Mouse (Mus musculus) forebrain, embryonic 13.5 days (tissue): ENCODE results near the gene Lgals3bp. TPM values are rescaled to one million over a fixed set of nuclear protein-coding genes. Genes with fewer than 3 reads are reported as not detected.

Experiments
- ATAC-seq: fragments of 200-750 bp; cut with Nextera tagmentation; 2 replicates; pipeline ENCODE4 v1.8.0; 2017
- H3K27ac ChIP-seq: fragments of 300-500 bp; sonication (generic); 2 replicates; pipeline ENCODE4 v1.5.1; 2015; ENCODE audit warnings: inconsistent platforms, mild to moderate bottlenecking, moderate library complexity
- H3K27me3 ChIP-seq: fragments of 300-500 bp; sonication (generic); 2 replicates; pipeline ENCODE4 v1.6.1; 2015; ENCODE audit warnings: mild to moderate bottlenecking, inconsistent platforms
- H3K36me3 ChIP-seq: fragments of 300-500 bp; sonication (generic); 2 replicates; pipeline ENCODE4 v1.6.1; 2015; ENCODE audit warnings: mild to moderate bottlenecking, inconsistent platforms; ENCODE audit not compliant: poor library complexity, severe bottlenecking
- H3K4me1 ChIP-seq: fragments of 300-500 bp; sonication (generic); 2 replicates; pipeline ENCODE4 v1.6.1; 2015; ENCODE audit warnings: inconsistent platforms
- H3K4me2 ChIP-seq: fragments of 300-500 bp; sonication (generic); 2 replicates; pipeline ENCODE4 v1.6.1; 2015; ENCODE audit warnings: inconsistent platforms, mild to moderate bottlenecking, moderate library complexity
- H3K4me3 ChIP-seq: fragments of 300-500 bp; sonication (generic); 2 replicates; pipeline ENCODE4 v1.5.1; 2015; ENCODE audit warnings: mild to moderate bottlenecking, inconsistent platforms
- H3K9ac ChIP-seq: fragments of 300-500 bp; sonication (generic); 2 replicates; pipeline ENCODE4 v1.6.1; 2015; ENCODE audit warnings: mild to moderate bottlenecking, inconsistent platforms
- H3K9me3 ChIP-seq: fragments of 300-500 bp; sonication (generic); replicated peaks from 2 replicates; pipeline ENCODE4 v1.6.1; 2016; ENCODE audit warnings: inconsistent platforms
- WGBS: fragments of 180-500 bp; shearing (Covaris S2); methylation state at CpG from one replicate; pipeline ENCODE4 v1.1.7; 2015; 5-methylcytosine and 5-hydroxymethylcytosine counted together
- polyA plus RNA-seq: library from polyadenylated mRNA; unstranded; fragments of >200 nt; fragmentation: Nextera tagmentation; extraction: Ambion mirVana; gene quantifications from 2 replicates; pipeline ENCODE4 v1.2.1, GENCODE M21; 2015

Gene Lgals3bp
- polyA plus RNA-seq, 1 experiment from 2014 or later: 1.3 TPM

DNA sequence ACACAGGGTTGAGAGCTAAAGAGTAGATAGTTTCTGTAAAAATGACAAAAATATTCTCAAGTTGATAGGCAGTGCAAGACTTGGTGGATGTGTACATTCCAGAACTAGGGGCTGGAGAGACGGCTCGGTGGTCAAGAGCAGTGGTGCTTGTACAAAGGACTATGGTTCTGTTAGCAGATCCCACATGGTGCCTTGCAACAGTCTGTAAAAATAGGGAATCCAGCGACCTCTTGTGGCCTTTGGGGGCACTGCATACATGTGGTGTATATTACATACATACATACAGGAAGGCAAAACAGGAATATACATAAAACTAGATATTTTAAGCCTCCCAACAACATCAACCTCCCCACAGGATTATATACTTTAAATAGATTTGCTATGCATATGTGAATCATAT is 33.6 kb downstream of the Lgals3bp start:
- peaks cover 2% of the 10 kb centered on the region; the same call in 1 of the 2 replicates for H3K4me1 ChIP-seq
- H3K27ac ChIP-seq: no peak overlapping the region
- H3K36me3 ChIP-seq: no peaks in the 10 kb centered on the region
- H3K9ac ChIP-seq: no peak overlapping the region
- H3K4me3 ChIP-seq: no peak overlapping the region
- ATAC-seq: no peak
- H3K27me3 ChIP-seq: 0 out of 2 replicates have a peak, but pooled peaks cover 5% of the 10 kb centered on the region
- H3K4me2 ChIP-seq: no peak overlapping the region
- 59% methylated on average over 3 of the region's 3 CpGs for WGBS
- no peaks in the 10 kb centered on the region for H3K9me3 ChIP-seq

DNA sequence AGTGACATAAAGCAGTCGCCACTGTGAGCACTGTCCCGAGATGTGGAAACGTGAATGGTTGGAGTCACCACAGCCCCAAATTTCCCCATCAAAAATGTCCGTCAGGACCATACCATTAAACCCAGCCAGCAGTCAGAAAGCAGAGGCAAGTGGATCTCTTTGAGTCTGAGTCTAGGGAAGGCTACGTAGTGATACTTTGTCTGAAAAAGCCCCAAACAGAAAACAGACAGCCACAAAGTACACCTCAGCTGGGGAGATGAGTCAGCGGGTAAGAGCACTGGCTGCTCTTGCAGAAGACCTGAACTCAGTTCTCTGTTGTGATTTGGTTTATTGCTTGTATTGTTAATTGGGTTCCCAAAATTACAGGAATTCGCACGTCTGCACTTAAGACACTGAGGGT is 35.3 kb downstream of the Lgals3bp start:
- Histone ChIP-seq H3K36me3 (no peaks in the 10 kb centered on the region), H3K4me3 (no peak overlapping the region), H3K9me3 (no peaks in the 10 kb centered on the region), H3K4me2 (no peak overlapping the region), H3K9ac (no peak overlapping the region), H3K27ac (no peak overlapping the region), H3K4me1 (peaks cover 7% of the 10 kb centered on the region; the same call in 1 of the 2 replicates), H3K27me3 (0 out of 2 replicates have a peak, but pooled peaks cover 5% of the 10 kb centered on the region)
- WGBS: 84% methylated on average over 8 of the region's 8 CpGs
- no peak for ATAC-seq

DNA sequence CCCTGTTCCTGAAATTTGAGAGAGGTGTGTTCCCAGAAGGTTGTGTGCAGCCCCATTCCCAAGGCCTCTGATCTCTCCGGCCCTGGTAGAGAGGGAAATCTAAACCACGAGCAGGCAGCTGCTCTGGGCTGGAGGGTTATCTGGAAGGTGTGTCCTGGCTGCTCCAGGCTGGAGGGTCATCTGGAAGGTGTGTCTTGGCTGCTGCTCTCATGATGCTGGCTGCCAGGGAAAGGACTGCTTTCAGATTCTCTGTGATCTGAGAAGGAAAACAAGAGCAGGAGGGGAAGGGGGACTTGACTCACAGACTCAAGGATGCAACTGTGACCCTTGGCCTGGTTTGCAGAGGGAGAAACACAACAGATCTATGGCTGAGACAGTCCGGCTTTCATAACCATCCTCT is 35.8 kb downstream of the Lgals3bp start:
- Histone ChIP-seq H3K36me3 (no peaks in the 10 kb centered on the region), H3K4me3 (no peak overlapping the region), H3K4me2 (no peak overlapping the region), H3K27ac (no peak overlapping the region), H3K27me3 (0 out of 2 replicates have a peak, but pooled peaks cover 5% of the 10 kb centered on the region), H3K4me1 (peaks cover 7% of the 10 kb centered on the region; the same call in 1 of the 2 replicates), H3K9ac (no peak overlapping the region), H3K9me3 (no peaks in the 10 kb centered on the region)
- ATAC-seq: no peak
- WGBS: 71% methylated on average over 3 of the region's 3 CpGs

DNA sequence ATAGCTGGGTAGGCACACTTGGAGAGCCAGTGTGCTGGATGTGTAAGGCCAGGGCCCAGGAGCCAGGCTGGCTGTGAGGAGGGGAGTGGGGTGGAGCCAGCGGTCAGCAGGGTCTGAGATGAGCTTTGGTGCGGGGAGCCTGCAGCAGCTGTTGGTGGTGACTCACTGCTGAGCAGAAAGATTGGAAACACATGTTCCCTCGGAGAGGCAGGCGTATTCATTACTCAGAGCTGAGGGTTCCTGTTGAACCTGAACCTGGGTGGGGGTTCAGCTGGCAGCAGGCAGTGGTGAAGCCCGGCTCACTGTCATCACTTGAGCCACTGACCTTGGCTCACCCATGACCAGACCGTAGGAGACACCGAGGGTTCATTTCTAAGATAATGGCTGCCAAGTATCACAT is 36.7 kb downstream of the Lgals3bp start:
- H3K4me1 ChIP-seq: peaks cover 16% of the 10 kb centered on the region; the same call in 1 of the 2 replicates
- 0 out of 2 replicates have a peak, but pooled peaks cover 5% of the 10 kb centered on the region for H3K27me3 ChIP-seq
- H3K9me3 ChIP-seq: no peaks in the 10 kb centered on the region
- no peak for ATAC-seq
- no peak overlapping the region for H3K9ac ChIP-seq
- no peaks in the 10 kb centered on the region for H3K36me3 ChIP-seq
- no peak overlapping the region for H3K4me3 ChIP-seq
- no peak overlapping the region for H3K27ac ChIP-seq
- H3K4me2 ChIP-seq: no peak overlapping the region
- 86% methylated on average over 7 of the region's 7 CpGs for WGBS

DNA sequence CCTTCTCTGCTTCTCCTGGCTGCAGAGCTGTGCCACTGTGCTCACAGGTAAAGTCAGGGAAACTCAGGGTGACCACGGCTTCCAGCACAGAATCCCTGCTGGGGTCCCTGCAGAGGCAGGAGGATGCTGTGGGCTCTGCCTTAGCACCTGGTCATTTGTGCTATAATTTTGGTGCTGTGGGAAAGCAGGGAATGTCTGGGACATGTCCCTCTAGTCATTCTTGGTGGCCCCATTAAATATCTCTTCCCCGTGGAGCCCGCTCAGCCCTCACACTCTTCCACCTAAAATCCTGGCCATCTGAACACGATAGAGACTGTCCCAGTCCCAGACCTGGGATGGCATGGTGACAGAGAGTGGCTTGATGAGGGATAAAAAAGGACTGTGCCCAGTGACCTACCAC is 37.9 kb downstream of the Lgals3bp start:
- H3K27ac ChIP-seq: no peak overlapping the region
- no peak overlapping the region for H3K4me3 ChIP-seq
- WGBS: 85% methylated on average over 4 of the region's 4 CpGs
- ATAC-seq: no peak
- no peaks in the 10 kb centered on the region for H3K9me3 ChIP-seq
- H3K9ac ChIP-seq: no peak overlapping the region
- H3K4me1 ChIP-seq: peaks cover 16% of the 10 kb centered on the region; the same call in 1 of the 2 replicates
- 0 out of 2 replicates have a peak, but pooled peaks cover 5% of the 10 kb centered on the region for H3K27me3 ChIP-seq
- H3K4me2 ChIP-seq: no peak overlapping the region
- no peaks in the 10 kb centered on the region for H3K36me3 ChIP-seq

DNA sequence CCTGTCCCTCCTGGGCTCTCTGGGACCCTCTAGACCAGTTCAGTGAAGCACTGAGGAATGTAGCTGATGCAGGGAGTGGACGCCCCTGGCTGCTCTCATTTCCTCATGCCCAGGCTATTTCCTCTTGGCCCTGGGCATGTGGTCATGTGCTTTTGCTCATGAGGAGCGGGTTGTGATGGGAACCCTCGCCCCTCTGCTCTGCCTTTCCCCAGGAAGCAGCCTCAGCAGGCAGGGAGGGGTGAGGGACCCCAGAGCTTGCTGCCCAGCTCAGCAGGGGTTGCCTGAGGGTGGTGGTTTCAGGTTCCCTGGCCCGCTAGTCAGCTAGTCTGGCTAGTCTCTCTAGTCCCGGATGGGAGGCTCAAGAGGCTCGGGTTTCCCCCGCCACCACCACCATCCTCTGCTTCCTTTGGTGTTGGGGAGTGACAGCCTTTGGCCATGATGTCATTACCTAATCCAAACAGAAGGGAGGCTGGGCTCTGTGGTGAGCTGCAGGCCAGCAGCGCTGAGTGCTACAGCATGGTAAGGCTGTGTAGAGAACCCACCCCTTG is 38.8 kb downstream of the Lgals3bp start:
- ATAC-seq: no peak
- Histone ChIP-seq H3K27ac (no peak overlapping the region), H3K4me3 (no peak overlapping the region), H3K36me3 (no peaks in the 10 kb centered on the region), H3K9me3 (no peaks in the 10 kb centered on the region), H3K4me2 (0 out of 2 replicates have a peak overlapping the region, but pooled peaks have one; percentile 1), H3K27me3 (0 out of 2 replicates have a peak, but pooled peaks cover 5% of the 10 kb centered on the region), H3K4me1 (peaks cover 16% of the 10 kb centered on the region; the same call in 1 of the 2 replicates), H3K9ac (0 out of 2 replicates have a peak overlapping the region, but pooled peaks have one; percentile 30)
- WGBS: 12% methylated on average over 8 of the region's 8 CpGs

DNA sequence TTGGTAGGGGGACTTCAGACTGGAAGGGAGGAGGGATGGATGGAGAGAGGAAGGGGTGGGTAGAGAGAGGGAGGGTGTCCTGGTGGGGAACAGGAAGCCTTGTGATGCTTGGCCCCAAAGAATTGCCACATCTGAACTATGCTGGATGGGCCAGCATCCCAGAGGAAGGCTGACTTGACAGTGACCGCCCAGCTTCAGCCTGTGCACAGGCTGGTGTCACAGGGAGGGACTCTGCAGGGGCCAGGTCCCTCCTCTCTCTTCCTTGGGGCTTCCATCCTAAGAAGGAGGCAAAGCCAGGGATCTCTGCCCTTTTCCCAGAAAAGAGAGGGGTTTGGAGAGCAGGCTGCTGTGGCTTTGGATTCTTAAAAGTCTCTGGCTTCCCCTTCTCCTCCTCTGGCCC is 39.4 kb downstream of the Lgals3bp start:
- no peaks in the 10 kb centered on the region for H3K9me3 ChIP-seq
- peaks cover 16% of the 10 kb centered on the region; the same call in 1 of the 2 replicates for H3K4me1 ChIP-seq
- H3K4me3 ChIP-seq: no peak overlapping the region
- no peak overlapping the region for H3K27ac ChIP-seq
- no peaks in the 10 kb centered on the region for H3K36me3 ChIP-seq
- WGBS: 75% methylated on average over 1 of the region's 1 CpGs
- H3K9ac ChIP-seq: 0 out of 2 replicates have a peak overlapping the region, but pooled peaks have one; percentile 30
- no peak overlapping the region for H3K4me2 ChIP-seq
- 0 out of 2 replicates have a peak, but pooled peaks cover 5% of the 10 kb centered on the region for H3K27me3 ChIP-seq
- no peak for ATAC-seq

DNA sequence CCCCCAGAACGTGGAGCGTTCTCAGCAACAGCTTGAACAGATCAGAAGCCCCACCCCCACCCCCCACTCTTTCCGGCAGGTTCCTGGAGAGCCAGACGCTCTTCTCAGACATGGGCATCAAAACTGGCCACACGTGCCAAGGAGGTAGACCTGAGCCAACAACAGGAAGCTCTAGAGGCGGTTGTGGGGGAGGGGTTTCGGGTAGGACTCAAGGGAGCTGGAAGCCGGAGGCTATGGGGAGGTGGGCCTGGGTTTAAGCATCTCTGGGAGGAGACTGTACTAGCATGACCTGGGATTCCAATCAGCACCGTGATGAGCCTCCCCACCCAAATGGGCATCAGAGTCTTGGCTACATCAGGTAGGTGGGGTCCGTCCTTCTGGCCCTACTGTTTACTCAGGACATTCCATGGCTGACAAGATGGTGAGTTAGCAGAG is 41.0 kb downstream of the Lgals3bp start:
- Histone ChIP-seq H3K27ac (peak overlapping the region; percentile 27; the same call in 1 of the 2 replicates), H3K36me3 (no peaks in the 10 kb centered on the region), H3K27me3 (0 out of 2 replicates have a peak, but pooled peaks cover 5% of the 10 kb centered on the region), H3K9ac (no peak overlapping the region), H3K9me3 (no peaks in the 10 kb centered on the region), H3K4me1 (peaks cover 18% of the 10 kb centered on the region), H3K4me2 (no peak overlapping the region), H3K4me3 (no peak overlapping the region)
- peak; percentile 50; the same call in 1 of the 2 replicates for ATAC-seq
- WGBS: 70% methylated on average over 10 of the region's 10 CpGs

DNA sequence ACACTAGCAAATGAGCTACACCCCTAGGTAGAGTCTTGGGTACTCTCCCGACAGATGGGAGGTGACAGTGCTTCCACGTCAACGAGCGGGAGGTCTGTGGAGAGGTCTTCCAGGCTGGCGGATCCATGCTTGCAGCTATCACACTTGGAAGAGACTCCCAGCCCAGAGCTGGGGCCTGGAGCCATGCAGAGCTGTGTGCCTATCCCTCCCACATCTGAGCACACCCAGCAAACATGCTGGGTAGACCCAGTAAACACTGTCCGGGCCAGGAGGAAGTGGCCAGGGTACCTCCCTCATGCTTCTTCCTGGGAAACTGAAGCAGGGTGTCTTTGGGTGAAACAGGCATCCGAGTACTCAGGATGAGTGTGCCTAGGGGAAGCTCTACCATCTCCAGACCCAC is 41.4 kb downstream of the Lgals3bp start:
- Histone ChIP-seq H3K4me3 (no peak overlapping the region), H3K9me3 (no peaks in the 10 kb centered on the region), H3K27me3 (0 out of 2 replicates have a peak, but pooled peaks cover 5% of the 10 kb centered on the region), H3K9ac (no peak overlapping the region), H3K4me2 (no peak overlapping the region), H3K36me3 (no peaks in the 10 kb centered on the region), H3K27ac (peak overlapping the region; percentile 27), H3K4me1 (peaks cover 22% of the 10 kb centered on the region)
- no peak; the same call in 1 of the 2 replicates for ATAC-seq
- 81% methylated on average over 7 of the region's 7 CpGs for WGBS

DNA sequence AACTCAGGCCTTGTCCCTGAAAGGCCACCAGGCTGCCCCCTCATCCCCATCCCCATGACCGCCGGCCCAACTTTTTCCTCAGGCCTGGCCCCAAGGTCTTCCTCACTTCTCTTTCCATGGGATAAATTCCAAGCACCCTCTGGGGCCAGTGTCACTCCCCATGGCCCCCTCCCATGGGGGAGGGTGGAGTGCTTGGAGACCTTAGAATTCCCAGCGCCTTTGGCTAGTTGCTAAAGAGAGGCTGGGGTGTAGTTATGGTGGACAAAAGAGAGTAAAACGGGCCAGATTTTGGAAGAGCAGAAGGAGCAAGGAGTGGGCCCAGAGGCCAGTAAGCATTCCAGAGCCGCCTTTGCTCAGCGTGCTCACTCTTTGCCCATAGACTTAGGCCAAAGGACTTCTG is 46.3 kb downstream of the Lgals3bp start, which contains the start of gene Timp2:
Timp2 (minus strand) TSS at position 101 of the 400 bp plus-strand sequence.
- no peaks in the 10 kb centered on the region for H3K36me3 ChIP-seq
- H3K4me2 ChIP-seq: peak within 1 kb of the TSS; percentile 89
- WGBS: 22% methylated on average over 6 of the region's 6 CpGs
- H3K4me1 ChIP-seq: peaks cover 38% of the 10 kb centered on the region
- no peaks in the 10 kb centered on the region for H3K9me3 ChIP-seq
- no peak; the same call in 1 of the 2 replicates for ATAC-seq
- H3K4me3 ChIP-seq: peak within 1 kb of the TSS; percentile 80
- H3K27me3 ChIP-seq: no peaks in the 10 kb centered on the region
- H3K9ac ChIP-seq: peak within 1 kb of the TSS; percentile 93
- H3K27ac ChIP-seq: peak within 1 kb of the TSS; percentile 90

DNA sequence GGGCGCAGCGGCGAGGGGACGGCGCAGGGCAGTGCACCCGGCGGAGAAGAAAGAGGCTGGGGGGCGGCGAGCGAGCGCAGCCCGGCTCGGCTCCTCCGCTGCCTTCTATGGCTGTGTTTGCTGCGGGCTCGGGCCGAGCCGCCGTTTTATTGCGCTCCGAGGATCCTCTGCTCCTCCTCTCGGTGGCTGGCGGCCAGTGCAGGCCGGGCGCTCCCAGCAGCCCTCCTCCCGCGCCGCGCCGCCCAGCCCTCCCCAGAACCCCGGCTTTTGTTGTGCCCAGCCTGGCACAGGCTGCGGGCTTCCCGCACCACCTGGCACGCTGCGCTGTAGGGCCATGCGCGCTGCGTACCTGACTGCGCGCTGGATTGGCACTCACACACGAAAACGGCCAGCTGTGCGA is 46.7 kb downstream of the Lgals3bp start:
- H3K4me1 ChIP-seq: peaks cover 34% of the 10 kb centered on the region
- peak; percentile 95 for ATAC-seq
- no peaks in the 10 kb centered on the region for H3K9me3 ChIP-seq
- peak overlapping the region; percentile 93 for H3K9ac ChIP-seq
- no peaks in the 10 kb centered on the region for H3K27me3 ChIP-seq
- WGBS: under 1% methylated on average over 40 of the region's 43 CpGs
- peak overlapping the region; percentile 90 for H3K27ac ChIP-seq
- H3K36me3 ChIP-seq: no peaks in the 10 kb centered on the region
- H3K4me2 ChIP-seq: peak overlapping the region; percentile 89
- peak overlapping the region; percentile 80 for H3K4me3 ChIP-seq

DNA sequence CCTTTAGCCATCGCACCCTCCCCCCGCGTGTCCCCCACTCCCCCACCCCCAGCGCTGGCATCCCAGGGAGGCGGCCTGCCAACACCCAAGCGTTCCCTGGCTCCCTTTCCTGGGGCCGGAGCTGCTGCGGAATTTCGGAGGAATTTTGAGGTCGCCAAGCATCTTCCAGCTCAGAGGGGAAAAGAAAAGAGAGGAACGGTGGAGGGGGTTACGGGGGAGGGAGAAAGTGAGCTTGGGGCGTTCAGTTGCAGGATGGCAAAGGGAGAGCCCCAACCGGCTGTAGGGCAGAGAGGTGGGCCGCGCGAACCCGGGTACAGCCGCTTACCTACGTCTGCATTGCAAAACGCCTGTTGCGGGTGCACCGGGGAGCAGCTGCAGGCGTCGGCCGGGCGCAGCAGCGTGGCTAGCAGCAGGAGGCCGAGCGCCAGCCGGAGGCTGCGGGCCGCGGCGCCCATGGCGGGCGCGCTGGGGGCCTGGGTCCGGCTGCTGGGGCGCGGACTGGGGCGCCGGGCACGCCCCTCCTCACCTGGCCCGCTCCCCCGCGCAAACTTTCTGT is 47.2 kb downstream of the Lgals3bp start:
- Histone ChIP-seq H3K27ac (peak overlapping the region; percentile 90), H3K4me3 (peak overlapping the region; percentile 80), H3K4me1 (peaks cover 33% of the 10 kb centered on the region), H3K36me3 (no peaks in the 10 kb centered on the region), H3K27me3 (no peaks in the 10 kb centered on the region), H3K9ac (peak overlapping the region; percentile 93), H3K9me3 (no peaks in the 10 kb centered on the region), H3K4me2 (peak overlapping the region; percentile 89)
- ATAC-seq: peak; percentile 54
- under 1% methylated on average over 46 of the region's 47 CpGs for WGBS
